ENCODE assay signal across 8 mouse cellular contexts in the genomic region with DNA sequence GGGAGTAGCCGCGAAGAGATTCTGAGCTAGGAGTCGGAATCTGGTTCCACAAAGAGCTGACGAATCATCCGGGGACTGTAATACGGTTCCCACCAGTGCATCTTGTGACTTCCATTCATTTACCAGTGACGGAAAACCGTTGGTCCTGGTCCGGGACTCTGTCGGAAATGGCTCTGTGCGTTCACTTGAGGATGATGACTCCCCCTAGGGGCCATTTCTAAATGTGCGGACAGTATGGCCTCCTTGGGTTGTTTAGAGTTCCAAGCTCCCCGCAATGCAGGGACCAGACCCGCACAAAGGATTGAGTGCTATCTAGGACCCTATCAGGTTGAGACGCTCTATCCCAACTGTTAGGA. TPM values are rescaled to one million over a fixed set of nuclear protein-coding genes. Genes with fewer than 3 reads are reported as not detected.
DNase-seq lines count a peak whose midpoint lies in the region; ATAC-seq lines count a peak whose summit lies in the region.

Gene Arl2 (minus strand): TSS at position 155 of the 356 bp plus-strand sequence.

- peaks cover 11% of the 10 kb centered on the region for H3K4me1 ChIP-seq in hindbrain, embryonic 16.5 days (ENCODE audit: control insufficient read depth, insufficient read depth, low read depth, low read length)

- peak; percentile 63 for ATAC-seq in activated CD4-positive, CD25-positive, alpha-beta regulatory T cell, adult 4 months
- peak; percentile 80 for ATAC-seq in hindbrain, embryonic 16.5 days

- peak within 1 kb of the TSS; percentile 94 for H3K27ac ChIP-seq in hindbrain, embryonic 16.5 days (ENCODE audit: low read depth, low read length)

- peak within 1 kb of the TSS; percentile 69 for H3K4me2 ChIP-seq in hindbrain, embryonic 16.5 days (ENCODE audit: low read length)

- peak; percentile 85 to 87 for DNase-seq in cerebellum, postnatal 36 days
- peak; percentile 75 to 89 for DNase-seq in frontal cortex, postnatal 36 days (ENCODE audit: low spot score in 2 of 2)
- peak; percentile 85 for DNase-seq in left cerebral cortex, adult 11 months (ENCODE audit: low spot score)
- DNase-seq in lung, postnatal 4 days, result peak; percentile 82 to 86
- peak; percentile 83 for DNase-seq in right cerebral cortex, adult 2 months (ENCODE audit: low spot score in 2 of 2)
- peak; percentile 48 to 69 for DNase-seq in urinary bladder, postnatal 36 days (ENCODE audit: low spot score in 2 of 2)

- H3K36me3 ChIP-seq in hindbrain, embryonic 16.5 days (ENCODE audit: control insufficient read depth, insufficient read depth, low read length), result no peaks in the 10 kb centered on the region

- peak within 1 kb of the TSS; percentile 71 for H3K9ac ChIP-seq in hindbrain, embryonic 16.5 days (ENCODE audit: low read depth, low read length)

- 0% methylated on average over 15 of the region's 15 CpGs for WGBS in hindbrain, embryonic 16.5 days

- no peaks in the 10 kb centered on the region for H3K9me3 ChIP-seq in hindbrain, embryonic 16.5 days (ENCODE audit: control insufficient read depth, low read length)

- H3K27me3 ChIP-seq in hindbrain, embryonic 16.5 days (replicated peaks; ENCODE audit: control insufficient read depth, insufficient read depth, low read length), result no peaks in the 10 kb centered on the region

- H3K4me3 ChIP-seq in hindbrain, embryonic 16.5 days (ENCODE audit: low read length), result peak within 1 kb of the TSS; percentile 53

RNA-seq across cellular contexts. Expression of gene Arl2, which starts in this region (rescaled TPM):
- polyA plus RNA-seq in activated CD4-positive, CD25-positive, alpha-beta regulatory T cell, adult 4 months (2017; shearing (Covaris generic)), result 10 to 100 TPM; 16.9 to 20.1 TPM
- 154 and 162 TPM in 2 replicates for polyA plus RNA-seq in hindbrain, embryonic 16.5 days (2015; fragmentation: Nextera tagmentation; extraction: Ambion mirVana)

Comparison
In these comparisons a context has a peak if more than half of its experiments do, and no peak if none do; other contexts are left out.
1. Peak in every context shown above with its lines: DNase-seq, ATAC-seq, H3K4me3 ChIP-seq and H3K27ac ChIP-seq.